Mouse (Mus musculus) ovary, postnatal 10 days (tissue): ENCODE measurements around the gene Gusb.

ENCODE experiments used
- DNase-seq: peaks from one replicate; pipeline ENCODE4 v3.0.0; 2022; ENCODE audit warnings: low spot score

Gene Gusb

GRCm38 (mm10) chr5:130023767-130024539 is 21.1 kb upstream of the Gusb start:
- peak; percentile 54 for DNase-seq

- DNase-seq: no peak
Measured at GRCm38 (mm10) chr5:130023067-130023766, 20.4 kb upstream of the Gusb start.

DNA sequence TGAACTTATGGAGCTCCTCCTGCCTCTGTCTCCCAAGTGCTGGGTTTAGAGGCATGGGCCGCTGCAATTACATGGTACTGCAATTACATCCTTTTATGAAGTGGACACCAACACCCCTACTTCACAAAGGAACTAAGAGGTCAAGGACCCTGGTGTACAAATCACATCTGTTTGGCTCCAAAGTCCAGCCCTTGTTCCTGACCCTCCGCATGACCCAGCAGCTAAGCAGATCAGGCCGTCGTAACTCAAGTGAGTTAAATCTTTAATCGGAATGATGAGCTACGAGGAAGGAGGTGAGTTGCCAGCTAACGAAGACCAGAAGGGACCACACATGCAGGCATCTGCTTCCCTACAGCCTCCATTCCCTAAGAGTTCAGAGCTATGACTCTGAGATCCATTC is 19.5 kb upstream of the Gusb start:
- DNase-seq: no peak

- DNase-seq: no peak
Measured at GRCm38 (mm10) chr5:130021361-130021966, 18.6 kb upstream of the Gusb start.

DNA sequence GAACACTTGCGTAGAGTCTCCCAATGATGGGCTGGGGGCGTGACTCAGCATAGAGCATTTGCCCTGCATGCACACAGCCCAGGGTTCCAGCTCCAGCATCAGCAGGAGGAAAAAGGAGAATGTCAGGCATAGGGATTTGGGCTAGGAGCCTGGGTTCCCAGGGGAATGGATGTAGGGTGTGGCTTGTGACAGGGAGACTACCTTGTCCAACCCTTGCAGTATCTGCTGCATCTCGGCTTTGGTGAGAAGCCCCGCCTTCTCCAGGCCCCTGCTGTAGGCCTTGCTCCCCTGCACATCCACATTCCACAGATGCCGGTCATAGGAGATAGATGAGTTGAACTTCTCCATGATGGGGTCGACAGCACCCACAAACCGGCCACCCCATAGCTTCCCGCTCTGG is 16.6 kb upstream of the Gusb start:
- DNase-seq: no peak

GRCm38 (mm10) chr5:130015104-130015503 is 12.3 kb upstream of the Gusb start:
- DNase-seq: no peak

- DNase-seq: no peak
Measured at GRCm38 (mm10) chr5:130010961-130011360, 8.1 kb upstream of the Gusb start.

- no peak for DNase-seq
Measured at GRCm38 (mm10) chr5:130009784-130010183, 6.9 kb upstream of the Gusb start.

DNA sequence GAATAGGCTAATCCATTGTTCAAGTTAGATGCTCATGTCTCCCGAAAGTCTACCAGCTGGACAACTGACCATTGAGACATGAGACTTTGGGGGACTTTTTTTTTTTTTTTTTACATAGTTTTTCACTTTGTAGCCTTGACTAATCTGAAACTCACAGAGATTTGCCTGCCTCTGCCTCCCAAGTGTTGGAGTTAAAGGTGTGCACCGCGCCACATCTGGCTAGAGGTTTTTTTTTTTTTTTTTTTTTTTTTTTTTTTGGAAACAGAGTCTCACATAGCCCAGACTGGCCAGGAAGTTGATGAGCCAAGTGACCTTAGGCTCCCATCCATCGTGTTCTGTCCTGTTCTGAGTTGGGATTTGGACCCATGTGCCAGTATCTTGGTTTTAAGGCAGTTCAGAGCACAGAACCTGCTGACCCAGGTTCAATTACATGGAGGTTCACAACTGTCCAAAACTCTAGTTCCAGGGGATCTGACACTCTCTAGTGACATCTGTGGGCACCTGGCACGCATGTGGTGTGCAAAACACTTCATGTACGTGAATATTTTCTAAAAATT is 5.3 kb upstream of the Gusb start:
- DNase-seq: no peak

GRCm38 (mm10) chr5:130007344-130007743 is 4.5 kb upstream of the Gusb start:
- no peak for DNase-seq

DNA sequence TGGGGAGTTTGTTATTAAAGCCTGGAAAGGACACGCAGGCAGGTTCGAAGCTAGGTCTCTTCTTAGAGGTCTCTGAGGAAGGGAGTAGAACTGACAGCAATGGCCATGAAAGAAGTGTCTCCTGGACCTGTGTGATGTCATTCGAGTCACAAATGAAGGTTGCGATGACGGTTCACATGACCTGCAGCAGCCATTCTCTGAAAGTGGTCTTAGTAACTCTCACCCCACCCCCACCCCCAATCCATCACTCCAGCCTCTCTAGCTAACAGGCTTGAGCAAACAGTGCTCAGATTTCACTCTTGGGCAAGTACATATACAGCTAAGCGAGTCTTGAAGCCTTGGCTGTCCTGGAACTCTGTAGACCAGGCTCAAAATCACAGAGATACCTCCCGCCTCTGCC is 380 bp upstream of the Gusb start:
- no peak for DNase-seq

DNA sequence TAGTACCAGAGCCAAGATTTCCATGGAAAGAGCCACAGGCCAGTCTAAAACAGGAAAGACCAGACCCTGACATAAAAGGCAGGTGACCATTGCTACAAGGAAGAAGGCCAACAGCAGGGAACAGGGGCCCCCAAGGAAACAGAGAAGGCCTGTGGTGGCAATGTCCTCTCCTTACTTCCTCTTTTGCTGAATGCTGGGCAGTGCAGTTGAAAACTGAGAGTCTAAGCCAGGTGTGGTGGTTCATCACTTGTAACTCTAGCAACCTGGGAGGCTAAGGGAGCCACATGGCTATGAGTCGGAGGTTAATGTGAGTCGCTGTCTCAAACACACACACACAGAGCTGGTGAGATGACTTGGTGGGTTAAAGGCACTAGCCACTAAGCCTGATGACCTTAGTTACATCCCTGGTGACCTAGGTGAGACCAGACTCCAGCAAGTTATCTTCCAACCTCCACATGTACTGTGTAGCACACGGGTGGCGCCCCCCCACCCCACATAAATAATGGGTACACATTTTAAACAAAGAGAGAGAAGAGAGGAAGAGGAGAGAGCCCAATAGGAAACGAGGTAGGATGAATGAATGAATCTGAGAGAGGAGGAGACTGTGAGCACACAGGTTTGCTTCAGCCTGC is 1.4 kb downstream of the Gusb start:
- DNase-seq: no peak

- DNase-seq: no peak
Measured at GRCm38 (mm10) chr5:130000735-130001134, 2.1 kb downstream of the Gusb start.

DNA sequence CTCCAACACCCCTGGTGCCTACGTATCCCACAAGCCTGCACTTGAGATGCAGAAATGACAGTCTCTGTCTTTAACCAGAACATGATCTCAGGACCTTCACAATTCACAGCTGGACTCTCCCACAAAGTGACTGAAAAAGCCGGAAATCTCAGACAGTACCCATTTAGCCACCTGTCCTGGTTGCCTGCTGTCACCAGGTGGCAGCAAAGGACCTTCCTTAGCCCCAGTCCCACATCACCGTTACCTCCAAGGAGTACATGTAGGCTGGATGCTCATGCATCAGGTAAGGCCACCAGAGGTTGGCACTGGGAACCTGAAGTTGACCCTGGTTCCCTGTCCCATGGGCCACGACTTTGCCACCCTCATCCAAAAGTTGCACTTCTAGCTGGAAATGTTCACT is 3.8 kb downstream of the Gusb start:
- DNase-seq: no peak

- no peak for DNase-seq
Measured at GRCm38 (mm10) chr5:129997700-129998099, 5.1 kb downstream of the Gusb start.

- DNase-seq: no peak
Measured at GRCm38 (mm10) chr5:129994989-129995388, 7.9 kb downstream of the Gusb start.

- DNase-seq: no peak
Measured at GRCm38 (mm10) chr5:129993374-129993773, 9.5 kb downstream of the Gusb start.

DNA sequence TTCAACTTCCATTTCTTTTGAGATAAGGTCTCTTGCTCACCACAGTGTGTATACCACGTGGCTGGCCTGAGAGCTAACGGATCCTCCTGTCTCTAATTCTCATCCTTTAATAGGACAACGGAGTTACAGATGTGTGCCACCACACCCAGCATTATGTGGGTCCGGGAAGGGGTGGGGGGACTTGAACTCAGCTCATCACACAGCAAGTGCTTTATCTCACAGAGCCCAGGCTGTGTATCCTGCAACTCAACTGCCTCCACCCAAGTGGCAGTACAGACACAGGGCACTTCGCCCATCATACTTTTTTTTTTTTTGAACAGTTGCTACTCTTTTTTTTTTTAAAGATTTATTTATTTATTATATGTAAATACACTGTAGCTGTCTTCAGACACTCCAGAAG is 11.0 kb downstream of the Gusb start:
- DNase-seq: no peak

GRCm38 (mm10) chr5:129989376-129989775 is 13.5 kb downstream of the Gusb start:
- DNase-seq: no peak

GRCm38 (mm10) chr5:129980216-129980615 is 22.6 kb downstream of the Gusb start:
- no peak for DNase-seq

DNA sequence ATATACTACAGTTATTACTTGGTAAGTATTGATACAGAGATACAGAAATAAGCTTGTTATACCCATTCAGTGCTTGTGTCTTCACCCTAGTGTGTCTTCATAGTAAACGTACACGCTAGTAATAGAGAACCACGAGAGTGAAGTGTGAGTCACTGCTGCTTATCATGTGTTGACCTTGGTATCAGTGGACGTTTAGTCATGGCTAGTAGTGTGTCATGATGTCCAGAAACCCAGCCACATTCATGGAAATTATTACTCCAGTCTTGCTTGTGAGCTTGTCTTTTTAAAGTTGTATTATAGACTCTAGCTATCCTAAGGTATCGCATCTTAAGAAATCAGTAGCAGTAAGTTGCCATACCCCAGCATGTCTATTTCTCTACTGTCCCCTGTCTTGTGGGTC is 24.2 kb downstream of the Gusb start:
- no peak for DNase-seq

DNA sequence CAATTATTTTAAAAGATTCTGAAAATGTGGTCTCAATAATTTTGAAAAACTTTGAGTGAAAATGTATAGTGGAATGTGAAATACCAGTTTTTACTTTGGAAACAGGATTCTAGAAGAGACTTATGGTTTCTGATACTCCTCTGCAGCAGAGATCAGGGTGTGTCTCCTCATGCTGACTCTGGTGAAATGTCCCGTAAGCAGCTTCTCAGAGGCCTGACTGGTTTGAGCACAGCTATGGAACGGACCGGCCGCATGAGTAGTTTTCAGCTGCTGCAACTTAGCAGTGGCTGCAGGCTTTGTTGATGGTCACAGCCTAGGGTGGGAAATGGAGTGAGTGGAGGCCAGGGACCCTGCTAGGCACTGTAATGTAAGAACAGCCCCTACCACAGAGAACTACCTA is 25.1 kb downstream of the Gusb start:
- DNase-seq: no peak
